Mouse (Mus musculus) cortical plate, adult 2 months (tissue): ENCODE results near the gene Ogfod2. TPM values are rescaled to one million over a fixed set of nuclear protein-coding genes. Genes with fewer than 3 reads are reported as not detected.

ENCODE experiments used
- H3K27ac ChIP-seq: fragments of 200-500 bp; 2 replicates; pipeline ENCODE4 v1.5.1; 2012; ENCODE audit warnings: low read length, control low read depth, inconsistent platforms; ENCODE audit not compliant: insufficient read depth
- H3K4me1 ChIP-seq: fragments of 200-500 bp; 2 replicates; pipeline ENCODE4 v1.6.1; 2011; ENCODE audit warnings: low read length; ENCODE audit not compliant: control insufficient read depth, insufficient read depth
- H3K4me3 ChIP-seq: fragments of 200-500 bp; 2 replicates; pipeline ENCODE4 v1.5.1; 2011; ENCODE audit warnings: mild to moderate bottlenecking, low read length, control low read depth; ENCODE audit not compliant: insufficient read depth
- CTCF ChIP-seq: fragments of 200-500 bp; IDR thresholded peaks from 2 replicates; pipeline ENCODE4 v1.5.1; 2011; ENCODE audit warnings: mild to moderate bottlenecking, control low read depth, low read length; ENCODE audit not compliant: insufficient read depth; ENCODE audit errors: extremely low read depth
- POLR2A ChIP-seq: fragments of 200-500 bp; IDR thresholded peaks from 2 replicates; pipeline ENCODE4 v1.6.1; 2011; ENCODE audit warnings: mild to moderate bottlenecking, low read length, control low read depth; ENCODE audit not compliant: insufficient read depth; ENCODE audit errors: extremely low read depth
- polyA plus RNA-seq: library from polyadenylated mRNA; depleted of rRNA; stranded (reverse); fragments of >200 nt; gene quantifications from 2 replicates; pipeline ENCODE4 v1.2.3, GENCODE M21; 2012; rRNA removed

Gene Ogfod2
- polyA plus RNA-seq: 43.2 and 45.1 TPM in 2 replicates

DNA sequence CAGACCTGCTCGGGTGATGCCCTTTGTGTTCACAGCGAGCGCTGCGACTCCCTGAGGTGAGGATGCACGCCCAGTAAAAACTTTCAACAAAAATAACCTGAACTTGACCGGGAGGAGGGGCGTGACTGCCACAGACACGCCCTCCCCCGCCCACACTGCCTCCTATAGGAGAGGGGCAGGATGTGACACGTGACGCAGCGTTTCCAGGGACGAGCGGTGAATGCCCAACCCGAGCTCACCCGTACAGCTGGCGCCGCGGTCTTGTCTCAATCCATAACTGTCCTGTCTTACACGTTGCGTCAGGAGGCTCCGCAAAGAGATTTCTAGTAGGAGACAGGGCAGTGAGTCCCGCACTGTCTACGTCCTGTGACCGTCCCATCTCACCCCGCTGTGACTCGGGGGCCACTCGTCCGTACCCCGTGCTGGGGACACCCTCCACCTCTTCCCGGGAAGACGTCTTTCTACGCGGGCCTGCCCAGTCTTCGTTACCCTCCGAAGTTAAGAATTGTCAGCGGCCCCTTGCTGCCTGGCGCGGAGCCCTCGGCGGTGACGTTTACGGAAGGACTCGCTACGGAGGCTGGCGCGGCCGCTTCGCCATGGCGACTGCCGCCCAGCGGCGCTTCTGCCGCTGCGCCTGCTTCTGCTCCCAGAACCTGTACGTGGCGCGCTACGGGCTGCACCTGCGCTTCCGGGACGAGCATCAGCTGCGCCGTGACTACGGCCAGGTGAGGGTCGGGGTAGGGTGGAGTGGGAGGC lies at the start of gene Ogfod2:
TSS of gene Ogfod2 (plus strand) at position 556 of the 756 bp plus-strand sequence.
- H3K4me1 ChIP-seq: no peaks in the 10 kb centered on the region; the same call in 1 of the 2 replicates
- peak within 1 kb of the TSS; percentile 94 for H3K4me3 ChIP-seq
- TF ChIP-seq CTCF: no peak
- TF ChIP-seq POLR2A: peak; percentile 50; the same call in 1 of the 2 replicates
- peak within 1 kb of the TSS; percentile 68 for H3K27ac ChIP-seq

DNA sequence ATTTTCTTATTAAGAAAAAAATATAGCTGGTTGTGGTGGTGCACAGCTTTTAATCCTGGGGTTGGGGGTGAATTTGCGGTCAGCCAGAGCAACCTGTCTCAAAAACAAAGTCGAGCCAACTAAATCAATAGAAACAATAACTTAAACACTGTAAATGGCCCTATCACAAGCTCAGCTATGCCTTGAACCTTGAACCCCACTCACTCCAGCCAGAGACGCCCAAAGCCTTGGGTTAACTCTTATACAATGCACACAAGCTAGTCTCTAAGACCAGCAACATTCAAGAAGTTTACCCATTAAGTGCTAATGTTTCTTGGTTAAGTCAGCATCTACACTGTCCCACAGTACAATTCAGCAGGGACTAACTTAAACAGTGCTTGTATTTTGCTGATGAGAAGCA lies 42.4 kb upstream of the Ogfod2 start:
- Histone ChIP-seq H3K27ac (no peak overlapping the region), H3K4me3 (no peak overlapping the region), H3K4me1 (no peaks in the 10 kb centered on the region)
- TF ChIP-seq CTCF: no peak
- no peak for TF ChIP-seq POLR2A

DNA sequence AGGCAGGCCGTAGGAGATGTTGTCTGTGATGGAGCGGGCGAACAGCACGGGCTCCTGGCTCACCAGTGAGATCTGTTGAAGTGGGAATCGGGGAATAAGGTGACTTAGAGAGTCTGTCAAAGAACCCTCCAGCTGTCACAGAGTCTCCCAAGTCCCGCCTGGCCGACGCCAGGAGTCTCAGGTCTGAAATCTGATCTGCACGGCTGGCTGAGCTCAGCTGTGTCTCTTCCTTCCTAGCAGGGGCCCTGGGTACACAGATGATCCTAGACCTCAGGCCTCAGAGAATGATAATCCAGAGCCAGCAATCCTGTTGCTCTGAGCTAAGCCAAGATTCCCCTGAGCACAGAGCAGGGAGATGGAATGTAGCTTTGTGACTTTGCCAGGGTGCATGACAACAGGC lies 38.4 kb upstream of the Ogfod2 start:
- no peaks in the 10 kb centered on the region for H3K4me1 ChIP-seq
- H3K27ac ChIP-seq: no peak overlapping the region
- TF ChIP-seq POLR2A (no peak), CTCF (no peak)
- no peak overlapping the region for H3K4me3 ChIP-seq

DNA sequence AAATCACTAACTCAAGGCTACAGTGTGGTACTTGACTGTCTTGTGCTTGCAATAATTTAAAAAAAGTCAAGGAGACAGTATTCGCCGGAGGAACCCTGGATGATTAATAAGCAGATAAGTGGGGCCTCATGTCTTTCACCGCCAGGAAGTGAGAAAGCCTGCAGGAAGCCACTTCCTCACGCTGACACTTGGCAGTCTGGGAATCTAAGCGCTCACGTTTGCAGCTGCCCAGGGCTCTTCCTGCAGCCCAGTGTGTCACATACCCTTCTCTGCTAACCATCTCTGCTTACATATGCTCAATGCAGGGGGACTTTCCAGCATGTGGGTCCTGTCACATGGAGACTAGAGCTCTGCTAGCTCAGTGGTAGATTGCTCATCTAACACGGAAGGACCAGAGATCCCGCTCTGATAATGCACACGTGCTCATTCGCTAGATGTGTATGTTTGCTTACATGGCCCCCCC lies 37.2 kb upstream of the Ogfod2 start:
- Histone ChIP-seq H3K27ac (no peak overlapping the region), H3K4me1 (peaks cover 3% of the 10 kb centered on the region), H3K4me3 (no peak overlapping the region)
- TF ChIP-seq CTCF (no peak), POLR2A (no peak)

DNA sequence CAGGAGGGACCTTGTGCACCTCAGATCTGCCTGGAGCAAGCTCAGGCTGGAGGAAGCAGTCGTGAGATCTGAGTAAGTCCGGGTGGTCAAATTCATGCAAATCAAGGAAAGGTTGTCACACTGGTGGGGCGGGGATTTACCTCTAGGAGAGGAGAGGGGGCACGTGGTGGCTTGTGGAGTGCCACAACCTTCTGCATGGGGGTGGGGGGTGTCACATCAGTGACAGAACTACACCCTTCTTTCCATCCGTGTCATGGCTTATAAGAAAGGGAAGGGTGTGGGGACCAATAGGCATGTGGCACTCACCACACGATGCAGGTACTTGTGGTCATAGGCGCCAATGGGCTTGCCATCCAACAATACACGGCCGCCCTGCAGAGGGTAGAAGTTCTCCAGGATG lies 36.4 kb upstream of the Ogfod2 start:
- TF ChIP-seq CTCF: no peak
- no peak for TF ChIP-seq POLR2A
- H3K27ac ChIP-seq: no peak overlapping the region
- no peak overlapping the region for H3K4me3 ChIP-seq
- H3K4me1 ChIP-seq: peaks cover 3% of the 10 kb centered on the region

DNA sequence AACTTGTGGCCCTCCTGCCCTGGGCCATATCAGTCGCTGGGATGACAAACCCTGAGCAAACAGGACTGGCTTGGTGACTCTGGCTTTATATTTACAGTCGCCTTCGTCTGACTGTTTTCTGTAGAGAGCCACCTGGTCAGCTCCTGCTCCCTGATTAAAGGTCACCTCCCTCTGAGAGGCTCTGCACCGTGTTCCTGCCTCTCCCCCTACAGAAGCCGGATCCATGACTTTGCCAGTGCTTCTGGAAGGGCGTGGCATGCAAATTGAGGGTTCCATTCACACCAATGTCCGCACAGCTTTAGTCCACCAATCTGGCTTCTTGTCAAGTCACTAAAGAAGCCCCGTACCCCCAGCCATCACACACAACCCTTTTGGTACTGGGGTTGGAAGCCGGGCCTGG lies 35.5 kb upstream of the Ogfod2 start:
- no peak for TF ChIP-seq CTCF
- no peak for TF ChIP-seq POLR2A

DNA sequence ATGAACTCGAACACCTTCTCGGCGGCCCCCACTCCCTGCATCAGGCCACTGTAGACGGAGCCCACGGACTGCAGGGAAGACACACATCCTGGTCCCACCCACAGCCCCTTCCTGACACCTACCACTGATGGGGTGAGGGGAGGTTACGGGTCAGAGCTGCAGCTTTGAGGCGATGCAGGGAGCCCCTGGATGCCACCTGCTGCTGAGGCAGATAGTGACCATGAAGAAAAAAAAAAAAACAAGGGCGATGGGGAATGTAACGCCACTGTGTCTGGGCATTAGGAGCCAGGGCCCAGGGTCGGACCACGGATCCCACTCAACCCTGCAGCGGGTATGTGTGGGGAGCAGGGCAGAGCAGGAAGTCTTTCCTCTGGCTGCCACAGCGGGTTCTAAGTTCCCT lies 34.9 kb upstream of the Ogfod2 start:
- Histone ChIP-seq H3K4me3 (no peak overlapping the region), H3K27ac (no peak overlapping the region), H3K4me1 (peaks cover 3% of the 10 kb centered on the region)
- no peak for TF ChIP-seq CTCF
- no peak for TF ChIP-seq POLR2A

More for the DNA sequence above, 35.5 kb upstream of the Ogfod2 start:
- no peak overlapping the region for H3K27ac ChIP-seq
- no peak overlapping the region for H3K4me3 ChIP-seq
- peaks cover 3% of the 10 kb centered on the region for H3K4me1 ChIP-seq

DNA sequence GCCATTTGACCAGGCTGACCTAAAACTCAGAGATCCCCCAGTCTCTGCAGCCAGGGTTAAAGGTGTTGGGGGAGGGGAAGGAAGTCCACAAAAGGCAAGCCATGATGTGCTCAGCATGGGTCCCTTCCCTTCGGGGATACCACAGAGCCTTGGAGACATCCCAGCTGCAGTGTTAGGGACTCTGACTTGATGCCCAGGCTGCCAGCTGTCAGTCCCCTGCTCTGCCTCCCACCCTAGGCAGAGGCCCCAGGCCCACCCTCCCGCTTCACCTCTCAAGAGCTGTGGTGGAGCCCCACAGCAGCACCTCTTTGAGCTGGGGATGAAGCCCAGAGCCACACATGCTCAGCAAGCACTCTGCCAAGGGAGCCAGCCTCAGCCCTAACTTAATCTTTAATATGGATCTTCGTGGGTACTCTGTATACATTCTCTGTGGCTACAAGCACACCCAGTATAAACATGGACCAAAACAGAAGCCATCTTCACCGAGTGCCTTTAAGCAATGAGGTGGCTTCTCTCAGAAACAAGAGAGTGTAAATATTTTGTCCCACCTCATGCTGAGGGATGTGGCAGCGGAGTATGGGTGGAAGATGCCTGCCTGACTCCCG lies 34.1 kb upstream of the Ogfod2 start:
- H3K4me1 ChIP-seq: peaks cover 3% of the 10 kb centered on the region
- no peak overlapping the region for H3K27ac ChIP-seq
- TF ChIP-seq POLR2A (no peak), CTCF (no peak)
- peak overlapping the region; percentile 8 for H3K4me3 ChIP-seq

DNA sequence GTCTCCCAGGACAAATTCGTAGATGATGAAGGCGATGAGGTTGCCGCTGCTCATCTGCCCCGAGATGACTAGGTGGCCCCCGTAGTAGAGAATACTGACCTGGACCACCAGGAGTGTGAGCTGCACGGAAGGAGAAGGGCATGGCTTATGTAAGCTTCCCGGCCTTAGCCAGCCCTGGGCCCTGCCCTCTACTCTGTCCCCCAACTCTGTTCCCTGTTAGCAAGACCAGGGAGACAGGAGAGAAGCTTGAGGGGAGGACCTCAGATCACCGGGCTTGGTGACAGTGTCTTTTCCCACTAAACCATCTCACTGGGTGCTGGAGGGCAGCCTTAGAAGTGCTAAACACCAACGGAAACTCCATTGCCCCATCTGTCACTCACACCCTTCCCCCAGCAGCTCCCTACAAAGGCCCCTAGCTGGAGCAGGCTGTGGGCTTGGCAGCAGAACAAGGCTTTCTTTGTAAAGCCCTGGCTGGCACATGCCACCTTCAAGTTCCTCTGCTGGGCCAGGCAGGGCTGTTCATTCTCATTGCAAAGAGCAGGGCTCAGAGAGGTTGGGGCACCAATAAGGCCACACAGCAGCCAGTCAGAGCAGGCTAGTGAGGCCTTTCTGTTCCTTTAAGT lies 33.2 kb upstream of the Ogfod2 start:
- H3K4me1 ChIP-seq: peaks cover 3% of the 10 kb centered on the region
- peak overlapping the region; percentile 24; the same call in 1 of the 2 replicates for H3K27ac ChIP-seq
- peak overlapping the region; percentile 8 for H3K4me3 ChIP-seq
- TF ChIP-seq CTCF (no peak), POLR2A (no peak)
